Comparison of ENCODE assay signal across 10 mouse cellular contexts in genomic region chr2:110950823-110951222, GRCm38 (mm10). TPM values are rescaled to one million over a fixed set of nuclear protein-coding genes. Genes with fewer than 3 reads are reported as not detected.
DNase-seq lines count a peak whose midpoint lies in the region; ATAC-seq and TF ChIP-seq lines count a peak whose summit lies in the region.
"Not testable (repeated sequence)": the region's sequence is repeated elsewhere in the genome, so short reads cannot be mapped to it uniquely, and the experiment has no call there.
"Had no signal": no experiment of that assay in that cellular context is flagged by ENCODE, and none has a peak within 500 bp of the region (broad histone marks: within the 10 kb centered on the region; RNA-seq: fewer than 3 reads in every experiment).

TSS of gene Ano3 (minus strand) at chr2:110950923.

- not testable (repeated sequence) for DNase-seq in forebrain, embryonic 10.5 days (ENCODE audit: extremely low spot score, low spot score); layer of hippocampus, adult 8-10 months (ENCODE audit: low spot score in 2 of 2); limb, embryonic 10.5 days (ENCODE audit: low spot score)

- not testable (repeated sequence) for ATAC-seq in heart, embryonic 12.5 days (ENCODE audit: insufficient number of reproducible peaks, low FRiP score); hindbrain, embryonic 16.5 days; lung, embryonic 16.5 days (ENCODE audit: low read depth); neural tube, embryonic 13.5 days (ENCODE audit: low read depth)

- not testable (repeated sequence) for TF ChIP-seq EP300 in ES-Bruce4 (IDR thresholded peaks at IDR 0.05; ENCODE audit: insufficient read depth, low read depth, low read length)

- TF ChIP-seq CTCF in ES-Bruce4 (IDR thresholded peaks at IDR 0.05; ENCODE audit: low read depth, low read length) = not testable (repeated sequence)

- peak within 1 kb of the TSS; percentile 12; the same call in 1 of the 2 replicates for H3K27ac ChIP-seq in ES-Bruce4 (ENCODE audit: insufficient read depth, low read length)
- H3K27ac ChIP-seq in forebrain, embryonic 10.5 days = peak within 1 kb of the TSS; percentile 79
- not testable (repeated sequence) for H3K27ac ChIP-seq in heart, embryonic 12.5 days (ENCODE audit: poor library complexity, severe bottlenecking); hindbrain, embryonic 16.5 days (ENCODE audit: low read depth, low read length); limb, embryonic 10.5 days; lung, embryonic 16.5 days (ENCODE audit: low read length)
- H3K27ac ChIP-seq in neural tube, embryonic 13.5 days (replicated peaks) = peak within 1 kb of the TSS; percentile 61

- H3K27me3 ChIP-seq in ES-Bruce4 (ENCODE audit: control insufficient read depth, insufficient read depth, low read length, poor library complexity, severe bottlenecking); forebrain, embryonic 10.5 days (ENCODE audit: poor library complexity, severe bottlenecking); heart, embryonic 12.5 days (replicated peaks); hindbrain, embryonic 16.5 days (replicated peaks; ENCODE audit: control insufficient read depth, insufficient read depth, low read length); limb, embryonic 10.5 days (ENCODE audit: low read depth, poor library complexity, severe bottlenecking); lung, embryonic 16.5 days (ENCODE audit: control insufficient read depth, insufficient read depth, low read depth, low read length); neural tube, embryonic 13.5 days: not testable (repeated sequence)

- H3K36me3 ChIP-seq in ES-Bruce4 (ENCODE audit: control insufficient read depth, insufficient read depth, low read length, poor library complexity, severe bottlenecking); forebrain, embryonic 10.5 days (replicated peaks); heart, embryonic 12.5 days; hindbrain, embryonic 16.5 days (ENCODE audit: control insufficient read depth, insufficient read depth, low read length); limb, embryonic 10.5 days; lung, embryonic 16.5 days (ENCODE audit: control insufficient read depth, insufficient read depth, low read length); neural tube, embryonic 13.5 days: not testable (repeated sequence)

- not testable (repeated sequence) for H3K9me3 ChIP-seq in ES-Bruce4 (replicated peaks; ENCODE audit: control insufficient read depth, insufficient read depth, low read length, poor library complexity, severe bottlenecking); forebrain, embryonic 10.5 days; heart, embryonic 12.5 days (replicated peaks); hindbrain, embryonic 16.5 days (ENCODE audit: control insufficient read depth, low read length); limb, embryonic 10.5 days (replicated peaks); lung, embryonic 16.5 days (ENCODE audit: control insufficient read depth, low read length); neural tube, embryonic 13.5 days

- not testable (repeated sequence) for TF ChIP-seq POLR2A in ES-Bruce4 (IDR thresholded peaks at IDR 0.05; ENCODE audit: insufficient read depth, low read length)

- H3K4me3 ChIP-seq in ES-Bruce4 (ENCODE audit: low read depth, low read length) = peak within 1 kb of the TSS; percentile 19
- H3K4me3 ChIP-seq in forebrain, embryonic 10.5 days = peak within 1 kb of the TSS; percentile 56
- H3K4me3 ChIP-seq in heart, embryonic 12.5 days = peak within 1 kb of the TSS; percentile 38
- H3K4me3 ChIP-seq in hindbrain, embryonic 16.5 days (ENCODE audit: low read length) = peak within 1 kb of the TSS; percentile 43
- H3K4me3 ChIP-seq in limb, embryonic 10.5 days = peak within 1 kb of the TSS; percentile 41
- H3K4me3 ChIP-seq in lung, embryonic 16.5 days (ENCODE audit: low read length) = peak within 1 kb of the TSS; percentile 21; the same call in 1 of the 2 replicates
- peak within 1 kb of the TSS; percentile 39 for H3K4me3 ChIP-seq in neural tube, embryonic 13.5 days

- peak within 1 kb of the TSS; percentile 16; the same call in 1 of the 2 replicates for H3K9ac ChIP-seq in ES-Bruce4 (ENCODE audit: low read depth, poor library complexity, severe bottlenecking)
- not testable (repeated sequence) for H3K9ac ChIP-seq in heart, embryonic 12.5 days; lung, embryonic 16.5 days (ENCODE audit: low read length)
- peak within 1 kb of the TSS; percentile 39 for H3K9ac ChIP-seq in hindbrain, embryonic 16.5 days (ENCODE audit: low read depth, low read length)
- peak within 1 kb of the TSS; percentile 61 for H3K9ac ChIP-seq in neural tube, embryonic 13.5 days

- not testable (repeated sequence) for H3K4me1 ChIP-seq in ES-Bruce4 (ENCODE audit: control insufficient read depth, insufficient read depth, low read length); heart, embryonic 12.5 days (replicated peaks); hindbrain, embryonic 16.5 days (ENCODE audit: control insufficient read depth, insufficient read depth, low read depth, low read length); limb, embryonic 10.5 days; lung, embryonic 16.5 days (replicated peaks; ENCODE audit: control insufficient read depth, insufficient read depth, low read length)
- peaks cover 17% of the 10 kb centered on the region for H3K4me1 ChIP-seq in forebrain, embryonic 10.5 days
- H3K4me1 ChIP-seq in neural tube, embryonic 13.5 days (replicated peaks) = peaks cover 11% of the 10 kb centered on the region

- peak within 1 kb of the TSS; percentile 70 for H3K4me2 ChIP-seq in heart, embryonic 12.5 days
- peak within 1 kb of the TSS; percentile 58 for H3K4me2 ChIP-seq in hindbrain, embryonic 16.5 days (ENCODE audit: low read length)
- H3K4me2 ChIP-seq in lung, embryonic 16.5 days (ENCODE audit: low read depth, low read length) = peak within 1 kb of the TSS; percentile 45
- peak within 1 kb of the TSS; percentile 66 for H3K4me2 ChIP-seq in neural tube, embryonic 13.5 days

RNA-seq across cellular contexts. Expression of gene Ano3, which starts in this region (rescaled TPM):
- 8.2 and 8.4 TPM in 2 replicates for polyA plus RNA-seq in ES-Bruce4 (2011; ENCODE audit: insufficient read depth, insufficient read length, low read depth, missing spikeins)
- polyA plus RNA-seq in forebrain, embryonic 10.5 days (2016; fragmentation: Nextera tagmentation; extraction: Ambion mirVana) = 0.82 and 0.94 TPM in 2 replicates
- 0.36 and 0.63 TPM in 2 replicates for polyA plus RNA-seq in heart, embryonic 12.5 days (2016; fragmentation: Nextera tagmentation; extraction: Ambion mirVana)
- polyA plus RNA-seq in hindbrain, embryonic 16.5 days (2015; fragmentation: Nextera tagmentation; extraction: Ambion mirVana) = 0.98 and 1.1 TPM in 2 replicates
- total RNA-seq in layer of hippocampus, adult 8-10 months (2022) = 10 to 100 TPM; 59.9 to 74.7 (median 67.6) TPM
- polyA plus RNA-seq in limb, embryonic 10.5 days (2016; fragmentation: Nextera tagmentation; extraction: Ambion mirVana) = 0.19 and 0.24 TPM in 2 replicates
- polyA plus RNA-seq in lung, embryonic 16.5 days (2015; fragmentation: Nextera tagmentation; extraction: Ambion mirVana) = not detected in 2 replicates
- polyA plus RNA-seq in neural tube, embryonic 13.5 days (2015; fragmentation: Nextera tagmentation; extraction: Ambion mirVana) = 0.74 and 1.6 TPM in 2 replicates
- total RNA-seq: megakaryocyte-erythroid progenitor cell, adult 5-6 weeks had no signal
- polyA plus RNA-seq: large intestine, adult 2 months had no signal
